Mouse (Mus musculus) kidney, adult 2 months (tissue): ENCODE data around the gene Snai1. TPM values are rescaled to one million over a fixed set of nuclear protein-coding genes. Genes with fewer than 3 reads are reported as not detected.

Source experiments
- DNase-seq: peaks from one replicate; pipeline ENCODE4 v3.0.0; 2021
- H3K27ac ChIP-seq: fragments of 200-500 bp; 2 replicates; pipeline ENCODE4 v1.5.1; 2012; ENCODE audit warnings: low read depth, low read length, control low read depth, inconsistent platforms; ENCODE audit not compliant: insufficient read depth
- H3K27me3 ChIP-seq: fragments of 200-500 bp; replicated peaks from 2 replicates; pipeline ENCODE4 v1.6.1; 2012; ENCODE audit warnings: mild to moderate bottlenecking, moderate library complexity, low read length, inconsistent platforms; ENCODE audit not compliant: control insufficient read depth, insufficient read depth
- H3K36me3 ChIP-seq: fragments of 200-500 bp; 2 replicates; pipeline ENCODE4 v1.6.1; 2012; ENCODE audit warnings: mild to moderate bottlenecking, moderate library complexity, low read length, inconsistent platforms; ENCODE audit not compliant: control insufficient read depth, insufficient read depth
- H3K4me1 ChIP-seq: fragments of 200-500 bp; 2 replicates; pipeline ENCODE4 v1.6.1; 2011; ENCODE audit warnings: low read length; ENCODE audit not compliant: control insufficient read depth, insufficient read depth
- H3K4me3 ChIP-seq: fragments of 200-500 bp; 2 replicates; pipeline ENCODE4 v1.5.1; 2011; ENCODE audit warnings: mild to moderate bottlenecking, low read depth, low read length, control low read depth; ENCODE audit not compliant: insufficient read depth
- CTCF ChIP-seq: fragments of 200-500 bp; conservative IDR thresholded peaks from 2 replicates; pipeline ENCODE4 v1.5.1; 2011; ENCODE audit warnings: low read depth, mild to moderate bottlenecking, control low read depth, low read length, moderate library complexity, mixed read lengths; ENCODE audit not compliant: insufficient read depth, insufficient read length
- POLR2A ChIP-seq: fragments of 200-500 bp; IDR thresholded peaks from one replicate; pipeline ENCODE4 v1.6.1; 2011; ENCODE audit warnings: low read depth, low read length, control low read depth
- WGBS: fragments of 180-500 bp; shearing (Covaris S2); methylation state at CpG from one replicate; pipeline ENCODE4 v1.1.7; 2018; 5-methylcytosine and 5-hydroxymethylcytosine counted together
- polyA plus RNA-seq: library from polyadenylated mRNA; depleted of rRNA; stranded (reverse); fragments of >200 nt; gene quantifications from 2 replicates; pipeline ENCODE4 v1.2.3, GENCODE M21; 2012; rRNA removed

The Snai1 gene
- polyA plus RNA-seq, 1 experiment: 10.4 TPM

DNA sequence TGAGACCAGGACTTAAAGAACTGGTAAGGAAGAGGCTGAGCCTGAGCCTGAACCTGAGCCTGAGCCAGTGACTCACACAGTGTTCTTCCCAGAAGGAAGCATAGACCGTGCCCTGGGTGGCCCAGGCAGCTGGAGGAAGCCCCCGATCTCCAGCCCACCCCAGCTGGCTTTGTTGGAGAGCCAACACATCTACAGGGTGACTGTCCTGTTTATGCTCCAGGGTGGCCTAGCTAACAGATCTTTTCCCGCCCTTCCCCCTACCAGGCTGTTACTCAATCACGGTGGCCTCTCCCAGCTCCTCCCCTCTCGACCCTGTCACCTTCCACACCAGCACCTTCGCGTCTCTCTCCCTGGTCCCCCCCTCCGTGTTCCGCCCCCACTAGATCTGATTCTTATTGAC, 49.0 kb downstream of the Snai1 start:
- no peak for DNase-seq
- Histone ChIP-seq H3K4me1 (no peaks in the 10 kb centered on the region), H3K27ac (0 out of 2 replicates have a peak overlapping the region, but pooled peaks have one; percentile 75), H3K36me3 (no peaks in the 10 kb centered on the region), H3K4me3 (no peak overlapping the region), H3K27me3 (no peaks in the 10 kb centered on the region)
- TF ChIP-seq POLR2A: no peak
- no peak for TF ChIP-seq CTCF
- WGBS: 31% methylated on average over 9 of the region's 9 CpGs

DNA sequence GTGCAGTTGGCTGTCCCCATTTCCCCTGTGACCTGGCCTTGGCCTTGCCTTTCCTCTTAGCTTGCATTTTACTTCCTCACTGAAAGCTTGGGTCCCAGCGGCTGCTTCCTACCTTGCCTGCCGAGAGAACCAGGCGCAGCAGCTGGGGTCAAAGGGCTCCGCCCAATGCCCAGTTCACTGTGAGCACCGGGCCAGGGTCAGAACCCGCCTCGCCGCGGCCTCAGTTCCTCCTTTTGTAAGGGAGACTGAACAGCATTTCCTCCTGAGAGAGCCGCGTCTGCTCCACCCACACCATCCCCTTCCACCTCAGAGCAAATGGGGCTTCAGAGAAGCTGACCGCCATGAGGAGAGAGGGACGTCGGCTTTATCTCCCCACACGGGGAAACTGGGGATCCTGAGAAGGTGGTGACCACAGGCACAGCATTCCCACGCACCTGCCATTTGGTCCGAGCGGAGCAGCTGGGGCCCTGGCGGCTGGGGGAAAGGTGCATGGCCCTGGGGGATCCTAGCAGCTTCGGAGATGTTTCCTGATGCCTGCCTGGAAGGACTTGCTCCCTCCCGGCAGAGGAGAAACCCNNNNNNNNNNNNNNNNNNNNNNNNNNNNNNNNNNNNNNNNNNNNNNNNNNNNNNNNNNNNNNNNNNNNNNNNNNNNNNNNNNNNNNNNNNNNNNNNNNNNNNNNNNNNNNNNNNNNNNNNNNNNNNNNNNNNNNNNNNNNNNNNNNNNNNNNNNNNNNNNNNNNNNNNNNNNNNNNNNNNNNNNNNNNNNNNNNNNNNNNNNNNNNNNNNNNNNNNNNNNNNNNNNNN, 51.0 kb downstream of the Snai1 start:
- peak; percentile 79 for DNase-seq
- 30% methylated on average over 21 of the region's 21 CpGs for WGBS
- Histone ChIP-seq H3K27ac (peak overlapping the region; percentile 82), H3K4me3 (peak overlapping the region; percentile 41), H3K27me3 (no peaks in the 10 kb centered on the region), H3K4me1 (no peaks in the 10 kb centered on the region), H3K36me3 (no peaks in the 10 kb centered on the region)
- TF ChIP-seq CTCF: no peak
- peak; percentile 27 for TF ChIP-seq POLR2A

Other genes starting within 250 kb of the Snai1 start
- 51.5 and 54.2 TPM in 2 replicates for gene B4galt5, start 189.0 kb upstream of the Snai1 start, polyA plus RNA-seq
- 226 and 357 TPM in 2 replicates for gene Slc9a8, start 116.5 kb upstream of the Snai1 start, polyA plus RNA-seq
- gene Rnf114, start 45.5 kb upstream of the Snai1 start, polyA plus RNA-seq: 97.9 and 98.2 TPM in 2 replicates
- 26.5 and 31.5 TPM in 2 replicates for gene Spata2, start 45.3 kb upstream of the Snai1 start, polyA plus RNA-seq
- gene Ube2v1, start 93.9 kb downstream of the Snai1 start, polyA plus RNA-seq: 108 and 114 TPM in 2 replicates
- 30.7 and 31.8 TPM in 2 replicates for gene Gm20431, start 123.3 kb downstream of the Snai1 start, polyA plus RNA-seq
- 45.3 and 70.3 TPM in 2 replicates for gene Cebpb, start 150.7 kb downstream of the Snai1 start, polyA plus RNA-seq
- gene Tmem189, start 151.6 kb downstream of the Snai1 start, polyA plus RNA-seq: 288 and 414 TPM in 2 replicates